Mouse (Mus musculus) forebrain, embryonic 13.5 days (tissue): ENCODE data around the gene Tmem131l. TPM values are rescaled to one million over a fixed set of nuclear protein-coding genes. Genes with fewer than 3 reads are reported as not detected.

Experiments
- ATAC-seq: fragments of 200-750 bp; cut with Nextera tagmentation; 2 replicates; pipeline ENCODE4 v1.8.0; 2017
- H3K27ac ChIP-seq: fragments of 300-500 bp; sonication (generic); 2 replicates; pipeline ENCODE4 v1.5.1; 2015; ENCODE audit warnings: inconsistent platforms, mild to moderate bottlenecking, moderate library complexity
- H3K27me3 ChIP-seq: fragments of 300-500 bp; sonication (generic); 2 replicates; pipeline ENCODE4 v1.6.1; 2015; ENCODE audit warnings: mild to moderate bottlenecking, inconsistent platforms
- H3K36me3 ChIP-seq: fragments of 300-500 bp; sonication (generic); 2 replicates; pipeline ENCODE4 v1.6.1; 2015; ENCODE audit warnings: mild to moderate bottlenecking, inconsistent platforms; ENCODE audit not compliant: poor library complexity, severe bottlenecking
- H3K4me1 ChIP-seq: fragments of 300-500 bp; sonication (generic); 2 replicates; pipeline ENCODE4 v1.6.1; 2015; ENCODE audit warnings: inconsistent platforms
- H3K4me2 ChIP-seq: fragments of 300-500 bp; sonication (generic); 2 replicates; pipeline ENCODE4 v1.6.1; 2015; ENCODE audit warnings: inconsistent platforms, mild to moderate bottlenecking, moderate library complexity
- H3K4me3 ChIP-seq: fragments of 300-500 bp; sonication (generic); 2 replicates; pipeline ENCODE4 v1.5.1; 2015; ENCODE audit warnings: mild to moderate bottlenecking, inconsistent platforms
- H3K9ac ChIP-seq: fragments of 300-500 bp; sonication (generic); 2 replicates; pipeline ENCODE4 v1.6.1; 2015; ENCODE audit warnings: mild to moderate bottlenecking, inconsistent platforms
- H3K9me3 ChIP-seq: fragments of 300-500 bp; sonication (generic); replicated peaks from 2 replicates; pipeline ENCODE4 v1.6.1; 2016; ENCODE audit warnings: inconsistent platforms
- WGBS: fragments of 180-500 bp; shearing (Covaris S2); methylation state at CpG from one replicate; pipeline ENCODE4 v1.1.7; 2015; 5-methylcytosine and 5-hydroxymethylcytosine counted together
- polyA plus RNA-seq: library from polyadenylated mRNA; unstranded; fragments of >200 nt; fragmentation: Nextera tagmentation; extraction: Ambion mirVana; gene quantifications from 2 replicates; pipeline ENCODE4 v1.2.1, GENCODE M21; 2015

The Tmem131l gene
- polyA plus RNA-seq, 1 experiment from 2014 or later: 139 TPM

DNA sequence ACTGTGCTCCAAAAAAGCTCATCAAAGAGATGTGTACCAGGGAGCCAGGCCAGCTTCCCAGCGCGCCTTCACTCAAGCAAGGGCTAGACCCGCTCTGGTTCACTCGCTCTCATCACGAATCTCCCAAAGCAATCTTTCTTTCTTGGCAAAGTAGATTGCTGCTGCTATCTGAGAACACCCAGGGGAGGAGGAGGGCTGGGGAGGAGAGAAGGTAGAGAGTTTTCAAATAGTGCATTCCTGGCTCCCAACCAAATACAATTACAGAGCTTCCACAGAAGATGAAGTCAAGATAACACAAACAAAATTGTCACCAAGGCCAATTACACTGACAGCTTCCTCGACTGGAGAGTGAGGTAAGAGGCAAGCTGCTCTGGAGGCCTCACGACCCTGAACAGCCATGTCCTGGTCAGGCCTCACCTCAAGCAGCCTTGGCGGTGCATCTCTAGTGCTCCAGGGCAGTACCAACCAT, 12.2 kb downstream of the Tmem131l start:
- peaks cover 62% of the 10 kb centered on the region for H3K4me1 ChIP-seq
- ATAC-seq: 0 out of 2 replicates have a peak, but pooled peaks have one; percentile 28
- peaks cover 71% of the 10 kb centered on the region for H3K36me3 ChIP-seq
- H3K9me3 ChIP-seq: no peaks in the 10 kb centered on the region
- 71% methylated on average over 8 of the region's 8 CpGs for WGBS
- H3K27ac ChIP-seq: no peak overlapping the region
- H3K27me3 ChIP-seq: no peaks in the 10 kb centered on the region
- no peak overlapping the region for H3K4me3 ChIP-seq
- no peak overlapping the region for H3K4me2 ChIP-seq
- no peak overlapping the region for H3K9ac ChIP-seq

GRCm38 (mm10) chr3:84024512-84025072, 15.4 kb downstream of the Tmem131l start:
- H3K36me3 ChIP-seq: peaks cover 48% of the 10 kb centered on the region

GRCm38 (mm10) chr3:84022723-84023122, 17.3 kb downstream of the Tmem131l start:
- Histone ChIP-seq H3K36me3 (peaks cover 39% of the 10 kb centered on the region), H3K9ac (no peak overlapping the region), H3K4me2 (no peak overlapping the region), H3K27me3 (no peaks in the 10 kb centered on the region), H3K4me1 (peaks cover 74% of the 10 kb centered on the region), H3K9me3 (no peaks in the 10 kb centered on the region), H3K27ac (no peak overlapping the region), H3K4me3 (no peak overlapping the region)
- ATAC-seq: 0 out of 2 replicates have a peak, but pooled peaks have one; percentile 20
- 76% methylated on average over 5 of the region's 5 CpGs for WGBS

More at GRCm38 (mm10) chr3:84024512-84025072, 15.4 kb downstream of the Tmem131l start:
- Histone ChIP-seq H3K9me3 (no peaks in the 10 kb centered on the region), H3K9ac (no peak overlapping the region), H3K4me2 (no peak overlapping the region), H3K27ac (no peak overlapping the region), H3K4me3 (no peak overlapping the region), H3K4me1 (peaks cover 87% of the 10 kb centered on the region), H3K27me3 (no peaks in the 10 kb centered on the region)
- WGBS: 65% methylated on average over 12 of the region's 12 CpGs
- ATAC-seq: 0 out of 2 replicates have a peak, but pooled peaks have one; percentile 5

- H3K4me2 ChIP-seq: no peak overlapping the region
- H3K9me3 ChIP-seq: no peaks in the 10 kb centered on the region
- ATAC-seq: 0 out of 2 replicates have a peak, but pooled peaks have one; percentile 1
- peaks cover 37% of the 10 kb centered on the region for H3K36me3 ChIP-seq
- H3K4me3 ChIP-seq: no peak overlapping the region
- WGBS: 80% methylated on average over 6 of the region's 6 CpGs
- no peak overlapping the region for H3K9ac ChIP-seq
- H3K27ac ChIP-seq: no peak overlapping the region
- H3K4me1 ChIP-seq: peaks cover 72% of the 10 kb centered on the region
- H3K27me3 ChIP-seq: no peaks in the 10 kb centered on the region
These were observed 17.8 kb downstream of the Tmem131l start for GRCm38 (mm10) chr3:84022201-84022584.

- Histone ChIP-seq H3K4me3 (no peak overlapping the region), H3K27ac (peak overlapping the region; percentile 25), H3K9ac (no peak overlapping the region; the same call in 1 of the 2 replicates), H3K4me2 (no peak overlapping the region), H3K27me3 (no peaks in the 10 kb centered on the region), H3K36me3 (peaks cover 35% of the 10 kb centered on the region), H3K4me1 (peaks cover 66% of the 10 kb centered on the region), H3K9me3 (no peaks in the 10 kb centered on the region)
- ATAC-seq: peak; percentile 11; the same call in 1 of the 2 replicates
- 58% methylated on average over 8 of the region's 8 CpGs for WGBS
These were observed 18.5 kb downstream of the Tmem131l start for GRCm38 (mm10) chr3:84021217-84022200.

DNA sequence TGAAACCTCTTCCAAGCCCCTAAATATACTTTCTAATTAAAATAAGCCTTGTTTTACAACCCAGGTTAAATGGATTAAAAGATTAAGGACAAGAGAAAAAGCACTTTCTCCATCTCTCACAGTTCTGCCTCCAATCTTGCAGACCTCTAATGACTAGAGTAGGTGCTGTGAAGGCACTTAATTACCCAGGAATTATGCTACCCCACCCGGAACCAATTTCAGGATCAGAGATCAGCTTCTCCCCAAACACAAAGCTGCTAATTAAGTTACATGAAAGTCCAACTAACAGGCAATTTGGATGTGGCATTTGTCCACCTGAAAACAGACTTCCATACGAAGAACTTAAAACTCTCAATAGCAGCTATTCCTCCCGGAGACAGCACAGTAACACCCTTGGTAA, 19.4 kb downstream of the Tmem131l start:
- Histone ChIP-seq H3K27ac (no peak overlapping the region; the same call in 1 of the 2 replicates), H3K9ac (no peak overlapping the region), H3K4me1 (peaks cover 58% of the 10 kb centered on the region), H3K36me3 (peaks cover 28% of the 10 kb centered on the region), H3K4me3 (no peak overlapping the region), H3K27me3 (no peaks in the 10 kb centered on the region), H3K9me3 (no peaks in the 10 kb centered on the region), H3K4me2 (no peak overlapping the region)
- ATAC-seq: no peak
- 9% methylated on average over 3 of the region's 3 CpGs for WGBS

- Histone ChIP-seq H3K27me3 (no peaks in the 10 kb centered on the region), H3K4me2 (no peak overlapping the region), H3K9me3 (peaks cover 12% of the 10 kb centered on the region), H3K36me3 (peaks cover 39% of the 10 kb centered on the region), H3K4me1 (peaks cover 14% of the 10 kb centered on the region), H3K4me3 (no peak overlapping the region), H3K9ac (no peak overlapping the region), H3K27ac (no peak overlapping the region)
- 92% methylated on average over 4 of the region's 4 CpGs for WGBS
- no peak for ATAC-seq
These were observed 24.4 kb downstream of the Tmem131l start for GRCm38 (mm10) chr3:84015484-84016016.

- 84% methylated on average over 5 of the region's 5 CpGs for WGBS
- H3K4me3 ChIP-seq: no peak overlapping the region
These were observed 28.8 kb downstream of the Tmem131l start for GRCm38 (mm10) chr3:84010995-84011663.

DNA sequence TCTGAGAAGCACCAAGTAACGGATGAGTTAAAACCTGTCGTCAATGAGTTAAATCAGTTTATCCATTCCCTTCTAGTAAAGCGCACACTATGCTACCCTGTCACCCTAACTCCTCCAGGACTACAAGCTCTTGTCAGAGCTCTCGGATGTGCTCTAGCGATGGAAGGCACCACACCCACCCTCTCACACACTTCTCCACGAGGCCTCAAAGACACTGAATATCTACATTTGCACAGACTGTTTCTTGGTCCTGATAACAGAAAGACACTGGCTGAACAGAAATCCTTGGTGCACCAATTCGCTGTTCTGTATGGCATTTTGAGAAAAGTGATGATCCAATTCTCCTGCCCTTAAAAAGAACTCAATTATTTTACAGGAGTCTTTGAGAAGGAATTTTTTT, 34.0 kb downstream of the Tmem131l start:
- Histone ChIP-seq H3K9ac (no peak overlapping the region), H3K36me3 (peaks cover 24% of the 10 kb centered on the region), H3K4me2 (no peak overlapping the region), H3K4me3 (no peak overlapping the region), H3K4me1 (peaks cover 30% of the 10 kb centered on the region), H3K9me3 (no peaks in the 10 kb centered on the region), H3K27me3 (no peaks in the 10 kb centered on the region), H3K27ac (no peak overlapping the region)
- ATAC-seq: no peak
- 88% methylated on average over 7 of the region's 7 CpGs for WGBS

More at GRCm38 (mm10) chr3:84010995-84011663, 28.8 kb downstream of the Tmem131l start:
- Histone ChIP-seq H3K27ac (no peak overlapping the region), H3K9me3 (peaks cover 12% of the 10 kb centered on the region), H3K9ac (no peak overlapping the region), H3K4me2 (no peak overlapping the region), H3K4me1 (peaks cover 23% of the 10 kb centered on the region), H3K27me3 (no peaks in the 10 kb centered on the region), H3K36me3 (peaks cover 37% of the 10 kb centered on the region)
- no peak for ATAC-seq

GRCm38 (mm10) chr3:84004330-84005090, 35.5 kb downstream of the Tmem131l start:
- Histone ChIP-seq H3K9ac (no peak overlapping the region), H3K4me1 (peaks cover 21% of the 10 kb centered on the region), H3K4me2 (no peak overlapping the region), H3K27ac (no peak overlapping the region), H3K9me3 (no peaks in the 10 kb centered on the region), H3K36me3 (peaks cover 20% of the 10 kb centered on the region), H3K4me3 (no peak overlapping the region), H3K27me3 (no peaks in the 10 kb centered on the region)
- 83% methylated on average over 2 of the region's 2 CpGs for WGBS
- ATAC-seq: no peak
